Mouse (Mus musculus) midbrain, embryonic 12.5 days (tissue): ENCODE results near the gene Dlg2. TPM values are rescaled to one million over a fixed set of nuclear protein-coding genes. Genes with fewer than 3 reads are reported as not detected.

Source experiments
- ATAC-seq: fragments of 200-750 bp; cut with Nextera tagmentation; 2 replicates; pipeline ENCODE4 v1.8.0; 2017; ENCODE audit warnings: low read depth, moderate TSS enrichment, moderate library complexity; ENCODE audit not compliant: low FRiP score
- H3K27ac ChIP-seq: fragments of 300-500 bp; sonication (generic); replicated peaks from 2 replicates; pipeline ENCODE4 v1.5.1; 2016; ENCODE audit warnings: mild to moderate bottlenecking
- H3K27me3 ChIP-seq: fragments of 300-500 bp; sonication (generic); 2 replicates; pipeline ENCODE4 v1.6.1; 2016; ENCODE audit warnings: mild to moderate bottlenecking
- H3K36me3 ChIP-seq: fragments of 300-500 bp; sonication (generic); 2 replicates; pipeline ENCODE4 v1.6.1; 2016
- H3K4me1 ChIP-seq: fragments of 300-500 bp; sonication (generic); 2 replicates; pipeline ENCODE4 v1.6.1; 2016
- H3K4me2 ChIP-seq: fragments of 300-500 bp; sonication (generic); replicated peaks from 2 replicates; pipeline ENCODE4 v1.6.1; 2016; ENCODE audit warnings: mild to moderate bottlenecking, moderate library complexity
- H3K4me3 ChIP-seq: fragments of 300-500 bp; sonication (generic); 2 replicates; pipeline ENCODE4 v1.5.1; 2016; ENCODE audit warnings: mild to moderate bottlenecking
- H3K9ac ChIP-seq: fragments of 300-500 bp; sonication (generic); replicated peaks from 2 replicates; pipeline ENCODE4 v1.6.1; 2016; ENCODE audit warnings: mild to moderate bottlenecking, moderate library complexity
- H3K9me3 ChIP-seq: fragments of 300-500 bp; sonication (generic); 2 replicates; pipeline ENCODE4 v1.6.1; 2016; ENCODE audit warnings: mild to moderate bottlenecking
- WGBS: fragments of 180-500 bp; shearing (Covaris S2); methylation state at CpG from one replicate; pipeline ENCODE4 v1.1.7; 2016; 5-methylcytosine and 5-hydroxymethylcytosine counted together
- polyA plus RNA-seq: library from polyadenylated mRNA; unstranded; fragments of >200 nt; fragmentation: Nextera tagmentation; extraction: Ambion mirVana; gene quantifications from 2 replicates; pipeline ENCODE4 v1.2.1, GENCODE M21; 2016

Dlg2 gene
- polyA plus RNA-seq, 1 experiment from 2014 or later, result 4.2 TPM

- Histone ChIP-seq H3K27ac (no peak overlapping the region), H3K4me2 (no peak overlapping the region), H3K4me1 (no peaks in the 10 kb centered on the region), H3K9me3 (no peaks in the 10 kb centered on the region), H3K4me3 (no peak overlapping the region), H3K9ac (no peak overlapping the region), H3K36me3 (no peaks in the 10 kb centered on the region), H3K27me3 (no peaks in the 10 kb centered on the region)
- 82% methylated on average over 6 of the region's 6 CpGs for WGBS
- ATAC-seq, result no peak
These were observed 1971.5 kb downstream of the Dlg2 start for GRCm38 (mm10) chr7:92447938-92448337.

- Histone ChIP-seq H3K36me3 (no peaks in the 10 kb centered on the region), H3K4me2 (no peak overlapping the region), H3K4me1 (no peaks in the 10 kb centered on the region), H3K4me3 (no peak overlapping the region), H3K27ac (no peak overlapping the region), H3K9ac (no peak overlapping the region), H3K27me3 (no peaks in the 10 kb centered on the region), H3K9me3 (no peaks in the 10 kb centered on the region)
- ATAC-seq, result no peak
- 77% methylated on average over 7 of the region's 7 CpGs for WGBS
These were observed 1972.5 kb downstream of the Dlg2 start for GRCm38 (mm10) chr7:92448782-92449575.

GRCm38 (mm10) chr7:92454176-92454575 lies 1977.7 kb downstream of the Dlg2 start:
- Histone ChIP-seq H3K4me1 (no peaks in the 10 kb centered on the region), H3K9me3 (no peaks in the 10 kb centered on the region), H3K27ac (no peak overlapping the region), H3K4me3 (no peak overlapping the region), H3K36me3 (no peaks in the 10 kb centered on the region), H3K27me3 (no peaks in the 10 kb centered on the region), H3K9ac (no peak overlapping the region), H3K4me2 (no peak overlapping the region)
- ATAC-seq, result no peak
- 89% methylated on average over 2 of the region's 2 CpGs for WGBS

GRCm38 (mm10) chr7:92455927-92456326 lies 1979.5 kb downstream of the Dlg2 start:
- Histone ChIP-seq H3K9me3 (no peaks in the 10 kb centered on the region), H3K27me3 (no peaks in the 10 kb centered on the region), H3K36me3 (no peaks in the 10 kb centered on the region), H3K9ac (no peak overlapping the region), H3K27ac (no peak overlapping the region), H3K4me3 (no peak overlapping the region), H3K4me2 (no peak overlapping the region), H3K4me1 (no peaks in the 10 kb centered on the region)
- no peak for ATAC-seq
- WGBS, result 57% methylated on average over 5 of the region's 5 CpGs

GRCm38 (mm10) chr7:92457791-92458190 lies 1981.3 kb downstream of the Dlg2 start:
- ATAC-seq, result no peak
- Histone ChIP-seq H3K4me1 (no peaks in the 10 kb centered on the region), H3K27ac (no peak overlapping the region), H3K9me3 (no peaks in the 10 kb centered on the region), H3K27me3 (no peaks in the 10 kb centered on the region), H3K36me3 (no peaks in the 10 kb centered on the region), H3K4me3 (no peak overlapping the region), H3K4me2 (no peak overlapping the region), H3K9ac (no peak overlapping the region)
- WGBS, result 54% methylated on average over 4 of the region's 4 CpGs

GRCm38 (mm10) chr7:92458308-92458707 lies 1981.8 kb downstream of the Dlg2 start:
- WGBS, result 80% methylated on average over 4 of the region's 4 CpGs
- no peak overlapping the region for H3K4me3 ChIP-seq
- H3K27me3 ChIP-seq, result no peaks in the 10 kb centered on the region
- H3K27ac ChIP-seq, result no peak overlapping the region
- no peak overlapping the region for H3K4me2 ChIP-seq
- H3K9me3 ChIP-seq, result no peaks in the 10 kb centered on the region
- H3K4me1 ChIP-seq, result no peaks in the 10 kb centered on the region
- no peak for ATAC-seq
- no peaks in the 10 kb centered on the region for H3K36me3 ChIP-seq
- H3K9ac ChIP-seq, result no peak overlapping the region

GRCm38 (mm10) chr7:92460578-92460977 lies 1984.1 kb downstream of the Dlg2 start:
- Histone ChIP-seq H3K4me2 (no peak overlapping the region), H3K4me3 (no peak overlapping the region)

GRCm38 (mm10) chr7:92461256-92461655 lies 1984.8 kb downstream of the Dlg2 start:
- no peaks in the 10 kb centered on the region for H3K27me3 ChIP-seq
- no peaks in the 10 kb centered on the region for H3K9me3 ChIP-seq
- H3K27ac ChIP-seq, result no peak overlapping the region
- no peak overlapping the region for H3K9ac ChIP-seq
- 82% methylated on average over 3 of the region's 3 CpGs for WGBS
- 0 out of 2 replicates have a peak, but pooled peaks cover 3% of the 10 kb centered on the region for H3K4me1 ChIP-seq
- H3K4me2 ChIP-seq, result no peak overlapping the region
- no peak overlapping the region for H3K4me3 ChIP-seq
- ATAC-seq, result no peak
- H3K36me3 ChIP-seq, result no peaks in the 10 kb centered on the region

More at GRCm38 (mm10) chr7:92460578-92460977, 1984.1 kb downstream of the Dlg2 start:
- H3K4me1 ChIP-seq, result 0 out of 2 replicates have a peak, but pooled peaks cover 3% of the 10 kb centered on the region
- no peaks in the 10 kb centered on the region for H3K9me3 ChIP-seq
- no peak overlapping the region for H3K27ac ChIP-seq
- no peaks in the 10 kb centered on the region for H3K27me3 ChIP-seq
- H3K36me3 ChIP-seq, result no peaks in the 10 kb centered on the region
- H3K9ac ChIP-seq, result no peak overlapping the region
- ATAC-seq, result no peak

GRCm38 (mm10) chr7:92463080-92463877 lies 1986.8 kb downstream of the Dlg2 start:
- H3K27me3 ChIP-seq, result no peaks in the 10 kb centered on the region
- H3K4me1 ChIP-seq, result 0 out of 2 replicates have a peak, but pooled peaks cover 3% of the 10 kb centered on the region
- no peak overlapping the region for H3K4me3 ChIP-seq
- ATAC-seq, result no peak
- no peak overlapping the region for H3K4me2 ChIP-seq
- H3K36me3 ChIP-seq, result no peaks in the 10 kb centered on the region
- H3K9ac ChIP-seq, result no peak overlapping the region
- no peaks in the 10 kb centered on the region for H3K9me3 ChIP-seq
- no peak overlapping the region for H3K27ac ChIP-seq
- WGBS, result 77% methylated on average over 2 of the region's 2 CpGs

GRCm38 (mm10) chr7:92464290-92464689 lies 1987.8 kb downstream of the Dlg2 start:
- H3K4me3 ChIP-seq, result no peak overlapping the region
- ATAC-seq, result peak; percentile 60; the same call in 1 of the 2 replicates
- H3K27me3 ChIP-seq, result no peaks in the 10 kb centered on the region
- H3K36me3 ChIP-seq, result no peaks in the 10 kb centered on the region
- H3K4me1 ChIP-seq, result 0 out of 2 replicates have a peak, but pooled peaks cover 3% of the 10 kb centered on the region
- no peak overlapping the region for H3K4me2 ChIP-seq
- H3K9me3 ChIP-seq, result no peaks in the 10 kb centered on the region
- 60% methylated on average over 2 of the region's 2 CpGs for WGBS
- no peak overlapping the region for H3K27ac ChIP-seq
- H3K9ac ChIP-seq, result no peak overlapping the region

GRCm38 (mm10) chr7:92479143-92479542 lies 2002.7 kb downstream of the Dlg2 start:
- Histone ChIP-seq H3K4me3 (no peak overlapping the region), H3K36me3 (no peaks in the 10 kb centered on the region), H3K4me1 (no peaks in the 10 kb centered on the region), H3K9me3 (no peaks in the 10 kb centered on the region), H3K27ac (no peak overlapping the region), H3K9ac (no peak overlapping the region), H3K4me2 (no peak overlapping the region), H3K27me3 (no peaks in the 10 kb centered on the region)
- ATAC-seq, result no peak
- 65% methylated on average over 1 of the region's 1 CpGs for WGBS

- H3K27ac ChIP-seq, result no peak overlapping the region
- H3K9ac ChIP-seq, result no peak overlapping the region
- H3K9me3 ChIP-seq, result no peaks in the 10 kb centered on the region
- H3K36me3 ChIP-seq, result no peaks in the 10 kb centered on the region
- no peak overlapping the region for H3K4me2 ChIP-seq
- no peaks in the 10 kb centered on the region for H3K4me1 ChIP-seq
- WGBS, result 92% methylated on average over 2 of the region's 2 CpGs
- H3K27me3 ChIP-seq, result no peaks in the 10 kb centered on the region
- ATAC-seq, result no peak
- H3K4me3 ChIP-seq, result no peak overlapping the region
These were observed 2003.3 kb downstream of the Dlg2 start for GRCm38 (mm10) chr7:92479748-92480147.
